Mouse (Mus musculus): ENCODE measurements around the gene Gm15737. TPM values are rescaled to one million over a fixed set of nuclear protein-coding genes. Genes with fewer than 3 reads are reported as not detected.

Gene Gm15737
- total RNA-seq (2021) = under 1 TPM in 1 of 2 experiments, not detected in 1; 0.08 TPM
- long read RNA-seq, experiment 1, partial matches to known transcripts = 0 of 1 reads
- long read RNA-seq, experiment 1, other reads (novel, unspliced or antisense) = 1 of 1 reads
- long read RNA-seq, experiment 2 = 0 reads

- DNase-seq (ENCODE audit: low spot score in 2 of 2) = no peak
Measured at GRCm38 (mm10) chr6:92869089-92869581, at the start of gene Gm15737. Gene Gm15737, plus strand, starts transcription at chr6:92869357.

GRCm38 (mm10) chr6:92821606-92822005, 47.6 kb upstream of the Gm15737 start:
- no peak for DNase-seq (ENCODE audit: low spot score in 2 of 2)

- DNase-seq (ENCODE audit: low spot score in 2 of 2) = no peak
Measured at GRCm38 (mm10) chr6:92822006-92822405, 47.2 kb upstream of the Gm15737 start.

- DNase-seq (ENCODE audit: low spot score in 2 of 2) = no peak
Measured at GRCm38 (mm10) chr6:92823991-92824390, 45.2 kb upstream of the Gm15737 start.

- no peak for DNase-seq (ENCODE audit: low spot score in 2 of 2)
Measured at GRCm38 (mm10) chr6:92826561-92826960, 42.6 kb upstream of the Gm15737 start.

GRCm38 (mm10) chr6:92827360-92827759, 41.8 kb upstream of the Gm15737 start:
- DNase-seq (ENCODE audit: low spot score in 2 of 2) = no peak

GRCm38 (mm10) chr6:92829148-92829547, 40.0 kb upstream of the Gm15737 start:
- no peak for DNase-seq (ENCODE audit: low spot score in 2 of 2)

- no peak for DNase-seq (ENCODE audit: low spot score in 2 of 2)
Measured at GRCm38 (mm10) chr6:92831106-92831505, 38.1 kb upstream of the Gm15737 start.

- no peak for DNase-seq (ENCODE audit: low spot score in 2 of 2)
Measured at GRCm38 (mm10) chr6:92842000-92842399, 27.2 kb upstream of the Gm15737 start.

GRCm38 (mm10) chr6:92843474-92843873, 25.7 kb upstream of the Gm15737 start:
- no peak for DNase-seq (ENCODE audit: low spot score in 2 of 2)

- DNase-seq (ENCODE audit: low spot score in 2 of 2) = no peak
Measured at GRCm38 (mm10) chr6:92845898-92846297, 23.3 kb upstream of the Gm15737 start.

GRCm38 (mm10) chr6:92846614-92847013, 22.5 kb upstream of the Gm15737 start:
- no peak for DNase-seq (ENCODE audit: low spot score in 2 of 2)

- DNase-seq (ENCODE audit: low spot score in 2 of 2) = no peak
Measured at GRCm38 (mm10) chr6:92849208-92849607, 19.9 kb upstream of the Gm15737 start.

- DNase-seq (ENCODE audit: low spot score in 2 of 2) = peak in 1 of 2 experiments; percentile 30
Measured at GRCm38 (mm10) chr6:92850250-92850649, 18.9 kb upstream of the Gm15737 start.

GRCm38 (mm10) chr6:92854873-92855272, 14.3 kb upstream of the Gm15737 start:
- DNase-seq (ENCODE audit: low spot score in 2 of 2) = no peak

GRCm38 (mm10) chr6:92857761-92858160, 11.4 kb upstream of the Gm15737 start:
- DNase-seq (ENCODE audit: low spot score in 2 of 2) = no peak

- no peak for DNase-seq (ENCODE audit: low spot score in 2 of 2)
Measured at GRCm38 (mm10) chr6:92858721-92859510, 10.2 kb upstream of the Gm15737 start.

- DNase-seq (ENCODE audit: low spot score in 2 of 2) = no peak
Measured at GRCm38 (mm10) chr6:92860285-92860912, 8.8 kb upstream of the Gm15737 start.

- DNase-seq (ENCODE audit: low spot score in 2 of 2) = no peak
Measured at GRCm38 (mm10) chr6:92862599-92862998, 6.6 kb upstream of the Gm15737 start.

GRCm38 (mm10) chr6:92869582-92870219, 544 bp downstream of the Gm15737 start:
- DNase-seq (ENCODE audit: low spot score in 2 of 2) = no peak

GRCm38 (mm10) chr6:92871813-92872212, 2.7 kb downstream of the Gm15737 start:
- no peak for DNase-seq (ENCODE audit: low spot score in 2 of 2)

GRCm38 (mm10) chr6:92872766-92873165, 3.6 kb downstream of the Gm15737 start:
- DNase-seq (ENCODE audit: low spot score in 2 of 2) = no peak

All from adrenal gland, postnatal 4 days (tissue).